Mouse (Mus musculus): ENCODE measurements around the gene Gm20431. TPM values are rescaled to one million over a fixed set of nuclear protein-coding genes. Genes with fewer than 3 reads are reported as not detected.
A peak's percentile ranks its signal among the peaks of the same experiment; 100 is the strongest.

Gm20431 gene
- polyA plus RNA-seq, 1 experiment from 2014 or later: 8.2 TPM

DNA sequence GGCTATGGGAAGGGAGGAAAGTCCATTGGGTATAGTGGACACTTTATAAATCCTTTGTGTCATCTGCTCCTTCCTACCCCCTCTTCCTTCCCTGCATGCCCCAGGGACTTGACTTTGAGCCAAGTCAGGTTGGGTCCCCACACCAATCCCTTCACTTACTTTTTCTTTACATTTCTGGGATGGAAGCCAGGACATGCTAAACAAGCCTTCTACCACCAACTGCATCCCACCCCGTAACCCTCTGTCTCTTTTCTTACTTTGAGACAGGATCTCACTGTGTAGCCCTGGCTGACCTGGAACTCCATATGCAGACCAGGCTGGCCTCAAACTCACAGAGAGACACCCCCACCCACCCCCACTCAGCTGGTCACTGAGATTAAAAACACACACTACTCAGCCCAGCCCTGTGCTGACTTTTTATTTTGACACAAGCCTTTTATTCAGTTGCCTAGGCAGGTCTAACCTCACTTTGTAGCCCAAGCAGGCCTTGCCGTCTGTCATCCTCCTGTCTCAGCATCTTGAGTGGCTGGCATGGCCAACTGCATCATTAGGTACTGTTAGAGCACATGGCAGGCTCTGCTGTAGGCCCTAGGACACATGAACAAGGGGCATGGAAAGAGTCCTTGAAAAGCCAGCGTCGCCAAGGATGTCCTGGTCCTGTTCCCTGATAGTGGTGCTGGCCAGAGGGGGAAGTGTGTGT, 67.6 kb downstream of the Gm20431 start:
- Histone ChIP-seq H3K4me2 (ENCODE audit: low read length) (no peak overlapping the region), H3K9me3 (ENCODE audit: control insufficient read depth, low read length) (no peaks in the 10 kb centered on the region), H3K4me1 (replicated peaks; ENCODE audit: control insufficient read depth, insufficient read depth, low read length) (peaks cover 11% of the 10 kb centered on the region), H3K27ac (ENCODE audit: low read length) (no peak overlapping the region; the same call in 1 of the 2 replicates), H3K4me3 (replicated peaks; ENCODE audit: low read length) (no peak overlapping the region), H3K36me3 (ENCODE audit: control insufficient read depth, insufficient read depth) (no peaks in the 10 kb centered on the region), H3K9ac (replicated peaks; ENCODE audit: low read depth, low read length) (no peak overlapping the region), H3K27me3 (replicated peaks; ENCODE audit: control insufficient read depth, insufficient read depth, low read length) (0 out of 2 replicates have a peak, but pooled peaks cover 2% of the 10 kb centered on the region)
- ATAC-seq: no peak
- WGBS: 71% methylated on average over 4 of the region's 4 CpGs

DNA sequence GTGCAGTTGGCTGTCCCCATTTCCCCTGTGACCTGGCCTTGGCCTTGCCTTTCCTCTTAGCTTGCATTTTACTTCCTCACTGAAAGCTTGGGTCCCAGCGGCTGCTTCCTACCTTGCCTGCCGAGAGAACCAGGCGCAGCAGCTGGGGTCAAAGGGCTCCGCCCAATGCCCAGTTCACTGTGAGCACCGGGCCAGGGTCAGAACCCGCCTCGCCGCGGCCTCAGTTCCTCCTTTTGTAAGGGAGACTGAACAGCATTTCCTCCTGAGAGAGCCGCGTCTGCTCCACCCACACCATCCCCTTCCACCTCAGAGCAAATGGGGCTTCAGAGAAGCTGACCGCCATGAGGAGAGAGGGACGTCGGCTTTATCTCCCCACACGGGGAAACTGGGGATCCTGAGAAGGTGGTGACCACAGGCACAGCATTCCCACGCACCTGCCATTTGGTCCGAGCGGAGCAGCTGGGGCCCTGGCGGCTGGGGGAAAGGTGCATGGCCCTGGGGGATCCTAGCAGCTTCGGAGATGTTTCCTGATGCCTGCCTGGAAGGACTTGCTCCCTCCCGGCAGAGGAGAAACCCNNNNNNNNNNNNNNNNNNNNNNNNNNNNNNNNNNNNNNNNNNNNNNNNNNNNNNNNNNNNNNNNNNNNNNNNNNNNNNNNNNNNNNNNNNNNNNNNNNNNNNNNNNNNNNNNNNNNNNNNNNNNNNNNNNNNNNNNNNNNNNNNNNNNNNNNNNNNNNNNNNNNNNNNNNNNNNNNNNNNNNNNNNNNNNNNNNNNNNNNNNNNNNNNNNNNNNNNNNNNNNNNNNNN, 72.3 kb downstream of the Gm20431 start:
- Histone ChIP-seq H3K4me1 (replicated peaks; ENCODE audit: control insufficient read depth, insufficient read depth, low read length) (no peaks in the 10 kb centered on the region), H3K9ac (replicated peaks; ENCODE audit: low read depth, low read length) (0 out of 2 replicates have a peak overlapping the region, but pooled peaks have one; percentile 13), H3K27ac (ENCODE audit: low read length) (no peak overlapping the region), H3K36me3 (ENCODE audit: control insufficient read depth, insufficient read depth) (no peaks in the 10 kb centered on the region), H3K4me2 (ENCODE audit: low read length) (no peak overlapping the region), H3K4me3 (replicated peaks; ENCODE audit: low read length) (no peak overlapping the region), H3K27me3 (replicated peaks; ENCODE audit: control insufficient read depth, insufficient read depth, low read length) (0 out of 2 replicates have a peak, but pooled peaks cover 2% of the 10 kb centered on the region), H3K9me3 (ENCODE audit: control insufficient read depth, low read length) (no peaks in the 10 kb centered on the region)
- no peak for ATAC-seq
- WGBS: 15% methylated on average over 21 of the region's 21 CpGs

DNA sequence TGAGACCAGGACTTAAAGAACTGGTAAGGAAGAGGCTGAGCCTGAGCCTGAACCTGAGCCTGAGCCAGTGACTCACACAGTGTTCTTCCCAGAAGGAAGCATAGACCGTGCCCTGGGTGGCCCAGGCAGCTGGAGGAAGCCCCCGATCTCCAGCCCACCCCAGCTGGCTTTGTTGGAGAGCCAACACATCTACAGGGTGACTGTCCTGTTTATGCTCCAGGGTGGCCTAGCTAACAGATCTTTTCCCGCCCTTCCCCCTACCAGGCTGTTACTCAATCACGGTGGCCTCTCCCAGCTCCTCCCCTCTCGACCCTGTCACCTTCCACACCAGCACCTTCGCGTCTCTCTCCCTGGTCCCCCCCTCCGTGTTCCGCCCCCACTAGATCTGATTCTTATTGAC, 74.3 kb downstream of the Gm20431 start:
- Histone ChIP-seq H3K27ac (ENCODE audit: low read length) (no peak overlapping the region), H3K4me3 (replicated peaks; ENCODE audit: low read length) (no peak overlapping the region), H3K27me3 (replicated peaks; ENCODE audit: control insufficient read depth, insufficient read depth, low read length) (0 out of 2 replicates have a peak, but pooled peaks cover 2% of the 10 kb centered on the region), H3K9me3 (ENCODE audit: control insufficient read depth, low read length) (no peaks in the 10 kb centered on the region), H3K4me2 (ENCODE audit: low read length) (no peak overlapping the region), H3K36me3 (ENCODE audit: control insufficient read depth, insufficient read depth) (no peaks in the 10 kb centered on the region), H3K9ac (replicated peaks; ENCODE audit: low read depth, low read length) (no peak overlapping the region), H3K4me1 (replicated peaks; ENCODE audit: control insufficient read depth, insufficient read depth, low read length) (no peaks in the 10 kb centered on the region)
- no peak for ATAC-seq
- 32% methylated on average over 9 of the region's 9 CpGs for WGBS

DNA sequence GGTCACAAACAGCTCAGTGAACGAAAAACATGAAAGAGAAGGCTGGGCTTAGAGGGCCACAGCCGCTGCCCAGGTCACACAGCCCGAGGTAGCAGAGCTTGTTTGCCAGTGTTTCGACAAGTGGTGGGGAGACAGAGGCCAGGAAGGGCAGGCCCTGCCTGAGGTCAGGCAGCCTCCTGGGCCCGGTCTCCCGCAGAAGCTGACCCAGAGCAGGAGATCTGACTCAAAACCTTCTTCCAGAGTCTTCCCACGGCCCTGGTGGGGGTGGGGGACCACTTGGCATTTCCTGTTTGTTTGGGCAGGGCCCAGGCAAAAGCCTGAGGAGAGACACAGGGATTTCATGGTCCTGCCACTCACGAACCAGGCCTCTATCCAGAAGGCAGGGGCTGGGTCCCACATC, 75.3 kb downstream of the Gm20431 start:
- Histone ChIP-seq H3K27ac (ENCODE audit: low read length) (no peak overlapping the region), H3K9ac (replicated peaks; ENCODE audit: low read depth, low read length) (no peak overlapping the region), H3K4me3 (replicated peaks; ENCODE audit: low read length) (no peak overlapping the region), H3K9me3 (ENCODE audit: control insufficient read depth, low read length) (no peaks in the 10 kb centered on the region), H3K36me3 (ENCODE audit: control insufficient read depth, insufficient read depth) (no peaks in the 10 kb centered on the region), H3K4me1 (replicated peaks; ENCODE audit: control insufficient read depth, insufficient read depth, low read length) (no peaks in the 10 kb centered on the region), H3K27me3 (replicated peaks; ENCODE audit: control insufficient read depth, insufficient read depth, low read length) (0 out of 2 replicates have a peak, but pooled peaks cover 2% of the 10 kb centered on the region), H3K4me2 (ENCODE audit: low read length) (no peak overlapping the region)
- 30% methylated on average over 8 of the region's 8 CpGs for WGBS
- ATAC-seq: no peak

DNA sequence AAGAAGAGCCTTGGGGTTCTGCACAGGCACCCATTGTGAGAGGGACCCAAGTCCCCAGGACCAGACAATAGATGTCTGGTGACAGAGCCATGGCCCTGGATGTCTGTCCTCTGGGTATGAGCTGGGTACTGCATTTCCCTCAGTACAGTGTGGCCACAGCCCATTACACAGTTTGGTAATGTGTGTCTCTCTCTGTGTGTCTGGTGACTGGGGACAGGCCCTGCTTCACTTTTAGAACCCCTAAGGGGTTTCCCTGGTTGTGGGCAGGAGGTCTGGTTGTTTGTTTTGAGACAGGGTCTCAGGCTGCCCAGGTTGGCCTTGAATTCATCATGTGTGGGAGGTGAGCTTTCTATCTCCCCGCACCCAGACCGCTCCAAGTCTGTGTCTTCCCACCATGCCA, 76.0 kb downstream of the Gm20431 start:
- no peak overlapping the region for H3K4me2 ChIP-seq (ENCODE audit: low read length)
- H3K36me3 ChIP-seq (ENCODE audit: control insufficient read depth, insufficient read depth): no peaks in the 10 kb centered on the region
- 0 out of 2 replicates have a peak, but pooled peaks cover 2% of the 10 kb centered on the region for H3K27me3 ChIP-seq (replicated peaks; ENCODE audit: control insufficient read depth, insufficient read depth, low read length)
- ATAC-seq: no peak
- no peak overlapping the region for H3K4me3 ChIP-seq (replicated peaks; ENCODE audit: low read length)
- no peaks in the 10 kb centered on the region for H3K9me3 ChIP-seq (ENCODE audit: control insufficient read depth, low read length)
- 91% methylated on average over 2 of the region's 2 CpGs for WGBS
- no peak overlapping the region for H3K27ac ChIP-seq (ENCODE audit: low read length)
- H3K4me1 ChIP-seq (replicated peaks; ENCODE audit: control insufficient read depth, insufficient read depth, low read length): no peaks in the 10 kb centered on the region
- no peak overlapping the region for H3K9ac ChIP-seq (replicated peaks; ENCODE audit: low read depth, low read length)

DNA sequence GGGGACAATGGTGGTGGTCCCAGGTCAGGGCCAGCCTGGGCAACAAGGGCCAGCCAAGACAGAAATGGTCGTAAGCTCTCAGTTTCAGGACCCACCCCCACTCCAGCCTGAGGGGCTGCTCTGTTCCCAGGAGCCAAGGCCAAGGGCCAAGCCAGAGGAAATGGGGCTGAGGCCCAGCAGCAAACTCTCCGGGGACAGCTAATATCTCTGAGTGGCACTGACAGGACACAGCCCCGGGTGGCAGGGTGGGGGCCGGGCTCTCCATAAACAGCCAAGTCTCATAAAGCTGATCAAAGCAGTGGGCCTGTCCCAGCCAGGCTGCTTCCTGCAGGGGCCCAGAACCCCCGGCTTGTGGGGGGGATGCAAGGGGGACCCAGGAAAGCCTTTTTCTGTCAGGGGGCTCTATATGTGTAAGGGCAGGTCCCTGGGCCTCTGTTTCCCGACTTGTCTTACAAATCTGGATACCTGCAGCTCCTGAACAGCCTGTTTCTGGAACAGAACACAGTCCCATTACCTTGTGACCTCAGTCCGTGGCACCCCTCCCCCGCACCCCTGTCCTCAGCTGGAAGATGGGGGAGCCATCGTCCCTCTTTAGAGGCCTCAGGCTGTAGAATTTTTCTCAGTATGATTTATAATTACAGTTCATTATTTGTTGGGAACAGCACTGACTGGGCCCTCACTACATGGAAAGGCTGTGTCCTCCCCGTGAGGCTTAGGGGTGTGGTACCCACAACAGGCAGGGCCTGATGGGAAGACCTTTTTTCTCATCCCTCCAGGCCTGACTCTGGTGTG, 77.9 kb downstream of the Gm20431 start:
- no peaks in the 10 kb centered on the region for H3K27me3 ChIP-seq (replicated peaks; ENCODE audit: control insufficient read depth, insufficient read depth, low read length)
- H3K4me2 ChIP-seq (ENCODE audit: low read length): no peak overlapping the region
- WGBS: 51% methylated on average over 10 of the region's 10 CpGs
- no peak overlapping the region for H3K27ac ChIP-seq (ENCODE audit: low read length)
- no peaks in the 10 kb centered on the region for H3K4me1 ChIP-seq (replicated peaks; ENCODE audit: control insufficient read depth, insufficient read depth, low read length)
- no peak for ATAC-seq
- no peaks in the 10 kb centered on the region for H3K9me3 ChIP-seq (ENCODE audit: control insufficient read depth, low read length)
- no peak overlapping the region for H3K4me3 ChIP-seq (replicated peaks; ENCODE audit: low read length)
- H3K9ac ChIP-seq (replicated peaks; ENCODE audit: low read depth, low read length): no peak overlapping the region
- H3K36me3 ChIP-seq (ENCODE audit: control insufficient read depth, insufficient read depth): no peaks in the 10 kb centered on the region

DNA sequence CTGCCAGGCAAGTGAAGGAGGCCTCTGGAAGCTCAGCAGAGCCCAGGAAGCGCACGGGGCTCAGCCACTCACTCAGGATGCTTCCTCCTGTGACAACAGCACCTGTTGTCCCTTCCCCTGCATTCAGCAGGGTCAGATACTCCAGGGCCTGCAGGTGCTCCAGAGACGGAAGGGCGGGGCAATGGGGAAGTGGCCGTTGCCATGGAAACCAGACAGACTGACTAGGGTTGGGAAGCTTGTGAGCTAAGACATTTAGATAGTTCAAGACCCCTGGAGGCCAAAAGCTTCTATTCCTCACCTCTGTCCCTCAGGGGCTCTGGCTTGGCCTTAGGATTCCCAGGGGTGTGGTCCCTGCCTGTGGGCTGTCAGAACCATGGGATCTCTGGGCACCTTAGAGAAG, 82.8 kb downstream of the Gm20431 start:
- Histone ChIP-seq H3K27ac (ENCODE audit: low read length) (no peak overlapping the region), H3K36me3 (ENCODE audit: control insufficient read depth, insufficient read depth) (no peaks in the 10 kb centered on the region), H3K4me2 (ENCODE audit: low read length) (no peak overlapping the region), H3K9me3 (ENCODE audit: control insufficient read depth, low read length) (no peaks in the 10 kb centered on the region), H3K9ac (replicated peaks; ENCODE audit: low read depth, low read length) (no peak overlapping the region), H3K4me3 (replicated peaks; ENCODE audit: low read length) (no peak overlapping the region), H3K27me3 (replicated peaks; ENCODE audit: control insufficient read depth, insufficient read depth, low read length) (no peaks in the 10 kb centered on the region), H3K4me1 (replicated peaks; ENCODE audit: control insufficient read depth, insufficient read depth, low read length) (no peaks in the 10 kb centered on the region)
- 28% methylated on average over 5 of the region's 5 CpGs for WGBS
- no peak for ATAC-seq

DNA sequence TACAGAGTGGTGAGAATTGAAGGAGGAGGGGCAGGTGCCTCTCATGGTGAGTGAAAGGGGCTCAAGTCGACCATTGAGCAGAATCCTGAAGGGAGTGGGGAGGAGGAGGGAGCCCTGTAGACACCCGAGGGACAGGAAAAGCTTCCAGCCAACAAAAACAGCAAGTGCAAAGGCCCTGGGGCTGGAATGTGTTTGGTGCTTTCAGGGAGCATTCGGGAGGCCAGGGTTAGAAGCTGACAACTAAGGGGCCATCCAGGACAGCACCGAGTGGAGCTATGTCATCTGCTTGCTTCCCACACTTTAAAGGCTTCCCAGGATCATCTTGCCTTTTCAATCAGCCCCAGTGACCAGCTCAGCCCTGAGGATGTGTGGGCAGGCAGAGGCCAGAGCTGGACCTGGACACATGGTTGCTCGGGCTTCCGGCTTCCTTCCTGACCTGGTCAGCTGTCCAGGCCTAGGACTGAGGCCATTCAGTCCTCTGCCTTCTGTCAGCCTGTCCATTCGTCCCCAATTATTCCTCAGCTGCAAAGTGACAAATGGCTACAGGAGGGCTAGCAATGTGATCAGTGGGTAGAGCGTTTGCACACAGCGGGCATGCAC, 84.0 kb downstream of the Gm20431 start:
- no peaks in the 10 kb centered on the region for H3K27me3 ChIP-seq (replicated peaks; ENCODE audit: control insufficient read depth, insufficient read depth, low read length)
- ATAC-seq: no peak

More for the DNA sequence above, 84.0 kb downstream of the Gm20431 start:
- no peak overlapping the region for H3K4me2 ChIP-seq (ENCODE audit: low read length)
- no peaks in the 10 kb centered on the region for H3K4me1 ChIP-seq (replicated peaks; ENCODE audit: control insufficient read depth, insufficient read depth, low read length)
- 67% methylated on average over 9 of the region's 9 CpGs for WGBS
- no peak overlapping the region for H3K9ac ChIP-seq (replicated peaks; ENCODE audit: low read depth, low read length)
- H3K36me3 ChIP-seq (ENCODE audit: control insufficient read depth, insufficient read depth): no peaks in the 10 kb centered on the region
- no peaks in the 10 kb centered on the region for H3K9me3 ChIP-seq (ENCODE audit: control insufficient read depth, low read length)
- H3K4me3 ChIP-seq (replicated peaks; ENCODE audit: low read length): no peak overlapping the region
- no peak overlapping the region for H3K27ac ChIP-seq (ENCODE audit: low read length)
